Mouse (Mus musculus) liver, postnatal 0 days (tissue): ENCODE results near the gene Dact3. TPM values are rescaled to one million over a fixed set of nuclear protein-coding genes. Genes with fewer than 3 reads are reported as not detected.

ENCODE experiments used
- ATAC-seq: fragments of 200-750 bp; cut with Nextera tagmentation; 2 replicates; pipeline ENCODE4 v1.8.0; 2017; ENCODE audit warnings: mild to moderate bottlenecking, moderate library complexity
- DNase-seq: peaks from one replicate; pipeline ENCODE4 v3.0.0-alpha.2; 2016
- H3K27ac ChIP-seq: fragments of 300-500 bp; sonication (generic); 2 replicates; pipeline ENCODE4 v1.5.1; 2014; ENCODE audit warnings: antibody characterized with exemption, moderate library complexity, mild to moderate bottlenecking, low read depth
- H3K27me3 ChIP-seq: fragments of 300-500 bp; sonication (generic); 2 replicates; pipeline ENCODE4 v1.6.1; 2014; ENCODE audit warnings: low read length, control low read depth, mixed read lengths; ENCODE audit not compliant: insufficient read depth
- H3K36me3 ChIP-seq: fragments of 300-500 bp; sonication (generic); replicated peaks from 2 replicates; pipeline ENCODE4 v1.6.1; 2014; ENCODE audit warnings: mild to moderate bottlenecking, control low read depth, low read length, moderate library complexity, mixed read lengths; ENCODE audit not compliant: insufficient read depth
- H3K4me1 ChIP-seq: fragments of 300-500 bp; sonication (generic); 2 replicates; pipeline ENCODE4 v1.6.1; 2014; ENCODE audit warnings: antibody characterized with exemption, mild to moderate bottlenecking, control low read depth; ENCODE audit not compliant: insufficient read depth
- H3K4me2 ChIP-seq: fragments of 300-500 bp; sonication (generic); 2 replicates; pipeline ENCODE4 v1.6.1; 2014; ENCODE audit warnings: low read depth, mild to moderate bottlenecking, low read length, moderate library complexity, mixed read lengths
- H3K4me3 ChIP-seq: fragments of 300-500 bp; sonication (generic); 2 replicates; pipeline ENCODE4 v1.5.1; 2014; ENCODE audit warnings: low read depth, low read length
- H3K9ac ChIP-seq: fragments of 300-500 bp; sonication (generic); replicated peaks from 2 replicates; pipeline ENCODE4 v1.6.1; 2014; ENCODE audit warnings: mild to moderate bottlenecking, moderate library complexity
- H3K9me3 ChIP-seq: fragments of 300-500 bp; sonication (generic); 2 replicates; pipeline ENCODE4 v1.6.1; 2016; ENCODE audit warnings: mild to moderate bottlenecking, control low read depth, low read length, mixed read lengths
- CTCF ChIP-seq: sonication (generic); IDR thresholded peaks from 2 replicates; pipeline ENCODE4 v1.5.1; 2016; ENCODE audit warnings: antibody characterized with exemption, low read depth
- EP300 ChIP-seq: IDR thresholded peaks from 2 replicates; pipeline ENCODE4 v1.6.1; 2016; ENCODE audit warnings: antibody characterized with exemption, low read depth, mild to moderate bottlenecking
- WGBS: fragments of 180-500 bp; shearing (Covaris S2); extraction: QIAGEN DNeasy Blood & Tissue Kit; methylation state at CpG from one replicate; pipeline ENCODE4 v1.1.7; 2014; ENCODE audit not compliant: insufficient replicate concordance; 5-methylcytosine and 5-hydroxymethylcytosine counted together
- polyA plus RNA-seq: library from polyadenylated mRNA; unstranded; fragments of >200 nt; fragmentation: Nextera tagmentation; extraction: Ambion mirVana; gene quantifications from 2 replicates; pipeline ENCODE4 v1.2.1, GENCODE M21; 2015

Gene Dact3
- polyA plus RNA-seq, 1 experiment from 2014 or later: 0.09 TPM

- Histone ChIP-seq H3K9me3 (no peaks in the 10 kb centered on the region), H3K9ac (peak overlapping the region; percentile 74), H3K4me2 (peak overlapping the region; percentile 98), H3K36me3 (peaks cover 30% of the 10 kb centered on the region), H3K4me1 (peaks cover 35% of the 10 kb centered on the region), H3K4me3 (peak overlapping the region; percentile 70), H3K27me3 (no peaks in the 10 kb centered on the region), H3K27ac (peak overlapping the region; percentile 73)
- TF ChIP-seq EP300 (no peak), CTCF (no peak)
- DNase-seq (peak; percentile 46), ATAC-seq (peak; percentile 16)
- 2% methylated on average over 33 of the region's 33 CpGs for WGBS
Observed at GRCm38 (mm10) chr7:16843441-16844171, 31.5 kb upstream of the Dact3 start.

GRCm38 (mm10) chr7:16844696-16845071 is 30.4 kb upstream of the Dact3 start:
- DNase-seq: no peak
- Histone ChIP-seq H3K4me2 (peak overlapping the region; percentile 98), H3K27ac (peak overlapping the region; percentile 73), H3K9me3 (no peaks in the 10 kb centered on the region), H3K27me3 (no peaks in the 10 kb centered on the region), H3K4me3 (peak overlapping the region; percentile 70), H3K9ac (peak overlapping the region; percentile 74), H3K36me3 (peaks cover 27% of the 10 kb centered on the region), H3K4me1 (peaks cover 35% of the 10 kb centered on the region)
- WGBS: 31% methylated on average over 3 of the region's 3 CpGs
- TF ChIP-seq CTCF: no peak
- no peak for ATAC-seq

GRCm38 (mm10) chr7:16845072-16845819 is 29.9 kb upstream of the Dact3 start:
- peak; percentile 42 for DNase-seq
- WGBS: 16% methylated on average over 14 of the region's 14 CpGs
- peak overlapping the region; percentile 74 for H3K9ac ChIP-seq
- peak overlapping the region; percentile 70 for H3K4me3 ChIP-seq
- H3K27ac ChIP-seq: peak overlapping the region; percentile 73
- ATAC-seq: peak; percentile 12; the same call in 1 of the 2 replicates
- peaks cover 27% of the 10 kb centered on the region for H3K36me3 ChIP-seq
- H3K27me3 ChIP-seq: no peaks in the 10 kb centered on the region
- H3K9me3 ChIP-seq: no peaks in the 10 kb centered on the region
- peaks cover 35% of the 10 kb centered on the region for H3K4me1 ChIP-seq
- TF ChIP-seq EP300 (no peak), CTCF (no peak)
- H3K4me2 ChIP-seq: peak overlapping the region; percentile 98

- H3K27me3 ChIP-seq: no peaks in the 10 kb centered on the region
- no peak for DNase-seq
- H3K27ac ChIP-seq: peak overlapping the region; percentile 73
- peaks cover 33% of the 10 kb centered on the region for H3K4me1 ChIP-seq
- no peaks in the 10 kb centered on the region for H3K9me3 ChIP-seq
- H3K4me3 ChIP-seq: peak overlapping the region; percentile 70
- H3K4me2 ChIP-seq: peak overlapping the region; percentile 98
- no peak for TF ChIP-seq CTCF
- TF ChIP-seq EP300: no peak
- no peak for ATAC-seq
- H3K9ac ChIP-seq: peak overlapping the region; percentile 74
- WGBS: 31% methylated on average over 10 of the region's 10 CpGs
- H3K36me3 ChIP-seq: peaks cover 26% of the 10 kb centered on the region
Observed at GRCm38 (mm10) chr7:16845820-16846167, 29.3 kb upstream of the Dact3 start.

- H3K9me3 ChIP-seq: no peaks in the 10 kb centered on the region
- no peak overlapping the region for H3K4me3 ChIP-seq
- no peak overlapping the region for H3K27ac ChIP-seq
- no peak overlapping the region for H3K4me2 ChIP-seq
- no peak for ATAC-seq
- peaks cover 27% of the 10 kb centered on the region for H3K4me1 ChIP-seq
- TF ChIP-seq CTCF (no peak), EP300 (no peak)
- H3K9ac ChIP-seq: no peak overlapping the region
- H3K36me3 ChIP-seq: peaks cover 24% of the 10 kb centered on the region
- H3K27me3 ChIP-seq: no peaks in the 10 kb centered on the region
- no peak for DNase-seq
- WGBS: 83% methylated on average over 5 of the region's 5 CpGs
Observed at GRCm38 (mm10) chr7:16846775-16847174, 28.3 kb upstream of the Dact3 start.

- Histone ChIP-seq H3K9ac (no peak overlapping the region), H3K4me3 (no peak overlapping the region), H3K27me3 (no peaks in the 10 kb centered on the region), H3K27ac (no peak overlapping the region), H3K9me3 (no peaks in the 10 kb centered on the region), H3K36me3 (peaks cover 24% of the 10 kb centered on the region), H3K4me2 (no peak overlapping the region), H3K4me1 (peaks cover 21% of the 10 kb centered on the region)
- TF ChIP-seq CTCF: no peak
- no peak for TF ChIP-seq EP300
- 90% methylated on average over 19 of the region's 19 CpGs for WGBS
- no peak for ATAC-seq
- DNase-seq: no peak
Observed at GRCm38 (mm10) chr7:16847507-16847906, 27.6 kb upstream of the Dact3 start.
